Mouse (Mus musculus): ENCODE data around the gene Ggt1.
"Not testable (repeated sequence)": the region's sequence is repeated elsewhere in the genome, so short reads cannot be mapped to it uniquely, and the experiment has no call there.

The Ggt1 gene

DNA sequence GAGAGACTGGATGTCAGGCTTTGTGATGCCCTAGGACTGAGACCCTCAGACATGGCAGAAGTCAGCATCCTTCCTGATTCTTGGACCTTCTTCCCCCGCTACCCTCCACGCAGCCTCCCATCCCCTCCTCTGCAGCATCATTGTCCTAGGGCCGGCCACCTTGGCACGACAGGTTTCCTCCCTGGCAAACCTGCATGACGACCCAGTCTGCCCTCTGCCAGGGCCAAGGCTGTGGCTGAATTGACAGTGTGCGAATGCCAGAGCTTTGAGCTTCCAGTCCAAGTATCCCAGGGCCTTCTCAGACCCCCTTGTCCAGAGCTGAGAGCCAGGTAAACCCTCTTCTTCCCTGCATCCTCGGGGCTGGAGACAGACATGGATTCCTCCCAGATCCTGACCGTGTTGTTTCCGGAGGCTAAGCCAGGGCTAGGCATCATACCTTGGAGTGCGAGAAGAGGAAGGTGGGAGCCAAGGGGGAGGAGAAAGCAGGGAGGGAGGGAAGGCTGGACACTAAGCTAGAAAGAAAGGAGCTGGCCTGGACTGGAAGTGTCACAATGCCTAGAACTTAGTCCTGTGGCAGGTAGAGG is at the start of gene Ggt1:
Gene Ggt1, plus strand, starts transcription at position 534 of the 584 bp plus-strand sequence.
- in situ Hi-C loops (cut with MboI) = no loop called here

DNA sequence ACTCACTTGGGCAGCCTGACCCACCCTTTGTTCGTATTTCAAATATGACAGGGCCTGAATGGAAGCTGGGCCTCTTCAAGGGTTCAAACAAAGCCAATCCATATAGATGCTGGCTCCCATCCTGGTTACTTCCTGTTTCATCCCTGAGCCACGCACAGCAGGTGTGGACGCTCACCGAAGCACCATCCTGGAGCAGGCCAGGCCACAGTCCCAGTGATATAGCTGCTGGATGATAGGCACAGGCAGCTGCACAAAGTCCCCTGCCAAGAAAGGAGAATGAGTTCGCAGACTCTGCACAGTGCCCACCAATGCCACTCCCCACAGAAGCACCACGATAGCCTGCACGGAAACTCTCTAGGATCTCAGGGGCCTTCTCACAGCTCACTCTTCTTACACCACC is 49.5 kb upstream of the Ggt1 start:
- in situ Hi-C loops (cut with MboI) = no loop called here

DNA sequence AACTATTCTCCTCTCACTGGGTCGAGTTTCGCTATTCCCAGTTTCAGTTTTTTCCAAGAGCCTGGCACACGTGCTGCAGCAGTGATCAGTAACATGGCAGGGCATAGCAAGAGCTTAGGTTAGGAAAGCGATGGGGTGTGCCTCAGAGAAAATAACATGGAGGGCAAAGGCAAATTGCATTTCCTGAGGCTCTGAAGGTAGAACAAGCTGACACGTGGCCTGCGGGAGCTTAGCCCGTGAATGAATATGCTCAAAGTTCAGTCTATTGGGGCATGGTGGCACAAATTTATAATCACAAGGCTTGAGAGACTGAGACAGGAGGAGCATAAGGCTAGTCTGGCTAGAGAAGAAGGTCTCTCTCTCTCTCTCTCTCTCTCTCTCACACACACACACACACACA is 48.6 kb upstream of the Ggt1 start:
- in situ Hi-C loops (cut with MboI) = no loop called here

DNA sequence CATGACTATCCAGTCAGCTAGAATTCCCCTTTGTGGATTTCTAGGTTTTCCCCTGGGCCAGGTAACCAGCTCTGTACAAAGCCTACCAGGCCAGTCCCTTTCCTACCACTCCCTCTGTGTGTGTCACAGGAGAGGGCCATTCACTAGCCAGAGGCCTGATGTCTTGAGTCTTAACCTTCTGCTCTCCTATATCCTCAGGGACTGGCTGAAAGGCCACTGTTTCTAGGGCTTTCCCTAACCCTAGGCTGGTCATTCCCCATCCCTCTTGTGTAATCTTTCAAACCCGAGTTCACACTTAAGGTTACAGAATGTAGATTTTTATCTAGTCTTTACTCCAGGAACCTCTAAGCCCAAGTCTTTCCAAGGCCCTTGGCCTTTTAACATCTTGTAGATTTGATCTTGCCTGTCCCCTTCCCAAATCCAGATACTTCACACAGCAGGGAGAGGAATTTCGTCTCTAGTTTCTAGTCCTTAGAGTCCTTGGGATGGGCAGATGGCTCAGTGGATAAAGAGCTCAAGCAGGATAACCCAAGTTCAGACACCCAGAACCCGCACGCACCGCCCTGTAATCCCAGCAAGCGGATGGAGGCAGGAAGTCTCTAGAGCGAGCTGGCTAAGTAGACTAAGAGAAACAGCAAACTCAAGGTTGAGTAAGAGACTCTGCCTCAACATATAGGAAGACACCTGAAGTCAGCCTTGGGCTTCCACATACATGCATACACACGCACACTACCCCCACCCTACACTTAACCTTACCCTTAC is 47.9 kb upstream of the Ggt1 start:
- in situ Hi-C loops (cut with MboI) = no loop called here

DNA sequence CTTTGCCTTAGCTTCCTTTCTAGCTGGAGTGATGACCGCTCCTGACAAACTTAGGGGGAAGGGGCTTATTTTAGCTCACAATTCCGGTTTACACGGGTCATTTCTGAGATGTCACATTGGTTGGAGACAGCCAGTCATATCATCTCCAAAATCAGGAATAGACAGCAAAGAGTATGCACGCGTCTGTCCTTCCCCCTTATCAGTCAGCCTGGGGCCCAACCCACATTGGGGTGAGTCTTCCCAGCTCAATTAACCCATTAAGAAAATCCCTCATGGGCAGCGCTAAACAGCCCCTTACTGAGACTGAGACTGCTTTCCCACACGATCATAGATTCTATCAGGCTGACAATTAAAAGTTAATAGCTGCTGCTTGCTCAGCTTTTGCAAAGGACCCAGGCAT is 47.0 kb upstream of the Ggt1 start:
- in situ Hi-C loops (cut with MboI) = no loop called here

DNA sequence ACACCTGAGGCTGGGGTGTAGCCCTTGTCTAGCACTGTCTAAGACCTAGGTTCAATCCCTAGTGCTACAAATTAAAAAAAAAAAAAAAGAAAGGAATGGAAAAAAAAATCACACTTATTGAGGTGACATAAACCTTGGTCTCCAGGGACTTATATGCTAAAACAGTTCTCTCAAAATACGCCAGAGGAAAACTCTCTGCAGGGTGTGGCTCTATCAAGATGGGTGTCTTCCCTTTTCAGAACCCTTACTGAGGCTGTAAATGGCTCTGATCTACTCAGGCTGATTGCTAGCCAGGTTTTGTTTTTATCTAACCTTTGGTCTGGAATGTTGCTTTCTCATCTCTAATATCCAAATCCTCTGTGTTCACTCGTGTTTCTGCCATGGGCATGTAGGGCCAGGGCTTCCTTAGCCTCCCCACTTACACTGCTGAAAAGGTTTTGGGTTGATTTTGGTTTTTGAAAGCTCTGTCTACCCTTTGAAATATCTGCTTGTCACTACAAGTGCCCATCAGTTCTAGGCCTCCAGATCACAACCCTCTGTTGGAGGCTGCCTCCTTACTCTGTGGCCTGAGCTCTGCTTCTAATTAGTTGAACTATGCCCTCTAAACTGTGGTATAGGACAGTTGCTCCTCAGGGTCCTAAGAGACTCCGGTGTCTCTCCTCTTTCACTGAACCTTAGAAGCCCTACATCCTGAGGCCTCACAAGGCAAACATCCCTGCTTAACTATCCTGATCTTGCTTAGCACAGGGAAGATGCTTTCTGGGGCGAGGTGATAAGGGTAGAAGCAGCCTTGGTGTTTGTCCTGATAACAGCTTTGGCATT is 46.0 kb upstream of the Ggt1 start:
- in situ Hi-C loops (cut with MboI) = no loop called here

DNA sequence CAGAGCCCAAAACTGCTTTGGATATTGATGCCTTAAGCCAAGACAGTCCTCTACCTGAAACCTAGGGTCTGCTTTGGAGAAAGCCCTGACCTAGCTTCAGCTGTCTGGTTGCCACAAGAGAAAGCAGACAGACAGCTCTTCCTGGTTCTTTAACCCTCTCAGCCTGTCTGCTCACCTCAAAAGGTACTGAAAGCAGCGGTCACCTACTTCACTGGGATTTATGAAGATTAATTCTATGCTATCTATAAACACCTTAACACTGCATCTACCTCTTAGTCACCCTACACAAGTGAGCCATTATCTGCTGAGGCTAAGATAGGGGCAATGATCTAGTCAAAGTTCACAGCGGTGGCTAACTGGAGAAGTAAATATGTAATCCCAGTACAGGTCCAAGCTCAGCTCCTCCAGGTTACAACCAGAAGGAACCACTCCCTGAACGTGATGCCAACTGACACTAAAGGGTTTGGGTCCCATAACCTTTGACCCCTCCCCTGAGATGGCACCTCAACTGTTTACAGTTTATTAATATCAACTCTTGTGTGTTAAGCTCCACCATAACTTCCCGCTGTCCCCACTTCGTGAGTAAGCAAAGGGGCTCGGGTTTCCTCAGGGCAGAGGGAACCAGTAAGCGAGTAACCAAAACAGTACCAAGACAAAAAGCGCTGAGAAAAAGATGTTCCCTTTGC is 45.2 kb upstream of the Ggt1 start:
- in situ Hi-C loops (cut with MboI) = no loop called here

DNA sequence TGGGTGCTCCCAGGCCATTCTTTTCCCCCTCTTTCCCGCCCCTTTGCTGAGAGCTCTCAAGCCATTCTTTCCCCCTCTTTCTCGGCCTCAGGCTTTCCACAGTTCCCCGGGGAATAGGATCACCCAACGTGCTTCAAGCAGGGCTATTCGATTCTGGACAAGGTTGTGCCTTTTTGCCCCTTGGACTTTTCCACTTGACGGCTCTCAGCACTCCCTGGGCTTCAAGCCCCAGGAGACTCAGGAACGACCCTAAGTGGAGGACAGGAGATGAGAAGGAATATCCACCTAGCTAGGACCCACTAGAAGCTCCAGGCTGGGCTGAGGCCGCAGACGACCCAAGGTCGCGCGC is 44.7 kb upstream of the Ggt1 start:
- in situ Hi-C loops (cut with MboI) = no loop called here

DNA sequence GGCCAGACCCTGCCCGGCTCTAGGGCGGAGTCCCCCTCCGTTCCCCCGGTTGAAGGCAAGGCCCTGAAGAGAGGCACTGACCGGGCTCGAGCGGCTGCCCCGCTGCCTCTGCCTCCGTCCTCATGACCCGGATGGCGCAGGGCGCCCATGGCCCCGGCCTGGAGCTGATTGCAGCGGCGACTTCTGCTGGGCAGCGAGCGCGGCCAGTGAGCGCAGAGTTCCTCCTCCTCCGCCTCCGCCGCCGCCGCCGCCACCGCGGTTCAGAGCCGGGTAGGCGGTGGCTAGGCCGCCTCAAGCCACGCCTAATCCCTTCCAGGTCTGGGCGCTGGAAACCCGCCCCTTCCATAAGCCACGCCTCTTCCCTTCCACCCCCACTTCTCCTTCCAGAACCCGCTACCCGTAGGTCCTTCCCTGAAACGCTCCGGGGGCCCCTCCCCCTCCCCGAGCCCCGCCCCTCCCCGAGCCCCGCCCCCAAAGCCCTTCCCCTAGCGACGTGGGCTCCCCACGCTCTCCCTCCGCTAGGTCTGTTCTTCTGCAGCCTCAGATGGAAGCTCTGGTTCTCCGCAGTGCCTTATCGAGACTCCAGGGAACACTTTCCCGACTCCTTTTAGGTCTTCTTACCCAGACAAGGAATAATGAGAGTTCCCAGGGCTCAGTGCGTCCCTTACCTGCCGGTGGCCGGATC is 44.2 kb upstream of the Ggt1 start, which contains the start of gene Snrpd3:
Gene Snrpd3, plus strand, starts transcription at position 479 of the 685 bp plus-strand sequence.
- in situ Hi-C loops (cut with MboI) = no loop called here

DNA sequence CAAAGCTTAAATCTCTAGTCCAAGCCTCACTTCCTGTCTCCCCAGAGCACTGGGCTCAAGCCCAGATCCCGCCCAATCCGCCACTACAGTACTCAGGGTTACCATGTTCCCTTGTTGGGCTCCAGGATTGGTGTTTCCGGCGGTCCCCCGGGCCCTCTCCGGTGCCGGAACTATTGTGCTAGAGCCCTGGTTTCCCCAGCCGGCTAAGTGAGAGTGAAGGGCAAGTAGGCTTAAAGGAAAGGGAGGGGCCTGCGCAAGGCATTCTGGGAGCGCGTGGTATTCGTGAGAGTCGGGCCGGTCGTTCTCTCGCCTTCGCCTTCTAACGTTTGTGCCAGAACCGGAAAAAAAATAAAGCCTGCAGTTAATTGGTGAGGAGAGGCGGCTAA is 43.7 kb upstream of the Ggt1 start, which contains the start of gene Gucd1:
Gene Gucd1, minus strand, starts transcription at position 215 of the 386 bp plus-strand sequence.
- in situ Hi-C loops (cut with MboI) = no loop called here

DNA sequence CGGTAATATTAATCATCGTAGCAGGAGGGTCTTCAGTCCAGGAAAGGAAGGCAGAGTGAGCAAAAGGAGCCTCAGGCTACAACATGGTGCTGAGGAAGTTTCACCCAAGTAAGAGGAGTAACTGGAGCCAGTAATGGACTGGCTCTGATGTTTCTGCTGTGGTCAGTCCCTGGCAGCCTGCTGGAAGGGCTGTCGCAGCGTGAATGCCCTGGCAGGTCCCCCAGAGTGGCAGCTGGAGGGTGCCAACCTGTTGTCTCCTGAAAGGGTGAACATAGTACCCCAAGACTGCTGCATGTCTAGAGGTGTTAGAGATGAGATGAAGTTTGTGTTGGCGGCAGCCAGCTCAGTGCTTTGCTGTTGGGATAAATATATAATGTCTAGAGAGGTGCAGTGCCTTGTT is 40.8 kb upstream of the Ggt1 start:
- in situ Hi-C loops (cut with MboI) = no loop called here

DNA sequence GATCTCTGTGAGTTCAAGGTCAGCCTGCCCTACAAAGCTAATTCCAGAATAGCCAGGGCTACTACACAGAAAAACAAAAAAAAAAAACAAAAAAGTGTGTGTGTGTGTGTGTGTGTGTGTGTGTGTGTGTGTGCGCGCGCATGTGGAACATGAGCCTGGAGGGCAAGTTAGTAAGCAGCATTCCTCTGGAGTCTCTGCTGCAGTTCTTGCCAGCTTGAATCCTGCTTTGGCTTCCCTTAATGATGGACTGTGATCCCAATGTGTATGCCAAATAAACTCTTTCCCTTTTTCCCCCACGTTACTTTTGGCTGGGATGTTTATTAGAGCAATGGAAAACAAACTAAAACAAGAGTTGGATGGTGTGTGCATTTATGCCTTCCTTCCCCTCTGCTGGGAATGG is 39.8 kb upstream of the Ggt1 start:
- in situ Hi-C loops (cut with MboI) = no loop called here

DNA sequence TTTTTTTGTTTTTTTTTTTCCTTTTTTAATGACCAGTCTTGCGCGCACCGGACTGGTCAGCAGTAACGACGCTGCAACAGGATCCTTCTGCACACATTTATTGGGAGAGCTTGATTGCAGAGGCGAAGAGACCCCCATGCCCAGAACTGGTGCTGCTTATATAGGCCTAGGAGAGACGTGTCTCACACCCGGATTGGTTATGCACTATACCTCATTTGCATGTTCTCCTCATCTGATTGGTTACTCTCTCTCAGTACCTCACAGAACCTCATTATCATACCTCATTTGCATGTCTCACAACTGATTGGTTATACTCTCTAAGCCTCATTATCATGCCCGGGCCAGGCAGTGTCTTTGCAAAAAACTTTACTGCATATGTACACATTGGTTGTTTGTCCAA is 36.0 kb upstream of the Ggt1 start:
- in situ Hi-C loops (cut with MboI) = not testable (repeated sequence)

DNA sequence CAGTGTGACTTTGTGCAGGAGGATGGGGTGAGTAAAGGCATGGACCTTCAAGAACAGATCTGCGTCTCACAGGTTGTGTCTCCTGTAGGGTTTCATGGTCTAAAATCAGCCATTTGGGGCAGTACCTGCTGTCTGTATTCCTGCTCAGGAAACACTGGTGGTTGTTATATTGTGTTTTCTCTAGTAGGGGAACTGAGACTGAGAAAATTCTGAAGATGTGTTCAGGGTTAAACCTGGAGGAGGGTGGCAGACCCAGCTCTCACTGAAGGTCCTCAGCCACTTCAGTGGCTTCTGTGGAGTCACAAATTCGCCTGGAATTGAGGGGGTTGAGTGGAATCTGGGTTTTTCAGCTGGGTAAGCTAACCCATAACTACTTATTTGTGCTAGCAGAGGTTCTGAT is 31.1 kb upstream of the Ggt1 start:
- in situ Hi-C loops (cut with MboI) = no loop called here

DNA sequence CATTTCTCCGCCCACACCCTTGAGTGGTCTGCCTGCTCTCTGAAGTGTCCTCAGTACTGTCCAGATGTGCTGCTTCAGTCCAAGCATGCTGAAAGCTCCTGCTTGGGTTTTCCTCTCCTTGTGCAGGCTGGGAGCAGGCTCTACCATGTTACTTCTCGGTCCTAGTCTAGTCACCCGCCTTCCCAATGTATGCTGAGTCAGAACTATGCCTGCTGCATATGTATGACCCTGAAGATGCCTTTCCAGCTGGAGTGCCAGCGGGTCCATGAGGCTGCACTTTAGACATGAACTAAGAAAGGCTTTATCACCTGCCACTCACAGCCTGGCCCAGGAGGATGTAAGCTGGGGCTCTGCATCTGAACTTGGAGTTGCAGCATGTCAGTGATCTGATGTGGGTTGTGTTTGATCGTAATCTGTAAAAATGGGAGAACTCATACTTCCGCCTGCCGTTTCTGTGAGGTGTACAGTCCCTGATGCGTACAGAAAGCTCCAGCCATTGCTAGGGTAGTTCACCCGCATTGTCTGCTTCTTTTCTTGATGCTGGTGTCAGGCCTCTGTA is 29.8 kb upstream of the Ggt1 start:
- in situ Hi-C loops (cut with MboI) = no loop called here

DNA sequence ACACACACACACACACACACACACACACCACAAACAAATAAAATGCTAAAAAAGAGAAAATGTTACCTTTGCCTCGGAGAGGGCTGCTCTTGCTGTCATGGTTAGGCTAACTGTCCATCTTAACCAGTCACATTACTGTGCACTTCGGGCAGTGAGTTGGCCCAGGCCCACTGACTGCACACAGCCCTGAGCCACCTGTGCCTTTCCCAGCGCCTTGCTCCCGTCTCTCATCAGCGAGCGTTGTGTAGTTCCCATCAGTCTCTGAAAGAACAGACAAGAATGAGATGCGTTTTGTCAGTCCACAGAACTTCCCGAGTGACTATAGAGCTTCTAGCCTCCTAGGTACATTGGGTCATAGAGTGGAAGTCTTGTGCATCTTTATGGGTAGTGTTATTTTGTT is 27.2 kb upstream of the Ggt1 start:
- in situ Hi-C loops (cut with MboI) = no loop called here

DNA sequence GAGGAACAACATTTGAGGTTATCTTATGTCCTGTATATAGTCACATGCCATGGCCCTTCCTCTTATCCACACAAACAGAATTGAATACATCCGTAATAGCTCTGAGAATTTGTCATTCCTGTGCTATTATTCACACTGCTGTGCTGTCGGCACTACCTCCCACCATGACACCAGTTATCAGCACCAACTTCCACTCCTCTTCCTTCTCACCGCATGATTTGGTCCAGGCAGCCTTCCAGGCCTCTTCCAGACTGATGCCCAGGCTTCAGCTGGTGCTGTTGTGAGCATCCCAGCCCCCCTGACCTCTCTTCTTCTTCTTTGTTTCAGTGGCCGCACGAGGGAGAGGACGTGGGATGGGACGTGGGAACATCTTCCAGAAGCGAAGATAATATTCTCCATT is 26.5 kb upstream of the Ggt1 start:
- in situ Hi-C loops (cut with MboI) = no loop called here

DNA sequence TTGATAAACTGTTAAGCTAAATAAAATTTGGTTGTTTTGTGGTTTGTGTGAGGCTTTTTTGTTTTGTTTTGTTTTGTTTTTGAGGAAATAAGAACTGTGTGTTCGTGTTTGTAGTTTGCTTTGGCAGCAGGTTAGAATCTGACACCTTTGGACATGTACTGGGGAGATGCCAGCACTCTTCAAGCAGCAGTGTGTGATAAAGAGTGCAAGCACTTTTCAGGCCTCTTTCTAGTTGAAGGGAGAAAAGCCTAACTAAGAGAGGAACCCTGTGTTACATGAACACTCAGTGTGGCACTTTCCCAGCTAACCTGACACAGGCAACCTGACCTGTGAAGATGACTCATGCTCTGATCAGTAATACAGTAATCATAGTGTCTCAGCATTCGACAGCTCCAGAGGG is 26.0 kb upstream of the Ggt1 start:
- in situ Hi-C loops (cut with MboI) = no loop called here

DNA sequence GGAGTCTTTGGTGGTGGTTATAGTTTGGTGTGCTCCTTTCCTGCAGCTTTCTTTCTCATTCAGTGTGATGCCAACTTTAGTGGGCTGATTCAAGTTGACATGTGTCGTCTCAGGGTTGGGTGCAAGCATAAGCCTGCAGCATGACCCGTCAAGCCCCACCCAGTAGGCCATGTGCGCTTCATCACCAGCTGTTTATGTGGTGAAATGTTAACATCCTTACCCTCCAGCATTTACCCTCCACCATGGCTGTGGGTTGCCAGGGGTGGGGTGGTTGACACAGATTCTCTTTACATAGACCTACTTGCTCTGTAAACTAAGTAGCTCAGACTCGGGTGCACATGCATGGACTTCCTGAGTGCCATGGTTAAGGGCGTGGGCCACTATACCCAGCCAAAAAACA is 25.3 kb upstream of the Ggt1 start:
- in situ Hi-C loops (cut with MboI) = no loop called here

DNA sequence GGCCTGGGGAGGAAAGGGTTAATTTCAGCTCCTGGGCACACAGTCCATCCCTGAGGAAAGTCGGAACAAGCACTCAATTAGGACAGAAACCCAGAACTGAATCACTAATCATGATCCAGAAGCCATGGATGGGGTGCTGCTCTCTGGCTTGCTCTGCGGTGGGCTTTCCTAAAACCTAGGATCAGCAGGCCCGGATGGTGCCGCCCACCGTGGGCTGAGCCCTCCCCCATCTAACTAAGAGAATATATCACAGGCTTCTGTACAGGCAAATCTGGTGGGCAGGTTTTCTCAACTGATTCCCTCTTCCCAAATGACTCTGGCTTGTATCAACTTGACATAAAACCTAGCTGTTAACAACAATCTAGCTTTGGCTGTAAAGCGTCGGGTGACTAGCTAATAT is 13.5 kb upstream of the Ggt1 start:
- in situ Hi-C loops (cut with MboI) = no loop called here

DNA sequence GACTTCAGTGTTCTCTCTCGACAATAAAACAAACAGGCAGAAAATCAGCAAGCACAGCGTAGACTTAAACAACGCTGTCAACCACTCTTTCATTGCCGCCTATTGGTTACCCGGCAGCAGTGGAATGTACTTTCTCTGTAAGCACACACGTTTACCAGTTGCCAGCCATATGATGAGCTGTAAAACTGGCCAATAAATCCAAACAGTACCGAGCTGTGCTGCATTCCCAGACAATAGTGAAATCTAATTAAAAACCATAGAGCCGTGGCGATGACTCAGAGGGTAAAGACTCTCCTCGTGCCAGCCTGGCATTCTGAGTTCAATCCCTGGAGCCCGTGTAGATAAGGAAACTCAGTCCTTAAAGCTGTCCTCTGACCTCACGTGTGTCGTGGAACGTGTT is 12.9 kb upstream of the Ggt1 start:
- in situ Hi-C loops (cut with MboI) = no loop called here

DNA sequence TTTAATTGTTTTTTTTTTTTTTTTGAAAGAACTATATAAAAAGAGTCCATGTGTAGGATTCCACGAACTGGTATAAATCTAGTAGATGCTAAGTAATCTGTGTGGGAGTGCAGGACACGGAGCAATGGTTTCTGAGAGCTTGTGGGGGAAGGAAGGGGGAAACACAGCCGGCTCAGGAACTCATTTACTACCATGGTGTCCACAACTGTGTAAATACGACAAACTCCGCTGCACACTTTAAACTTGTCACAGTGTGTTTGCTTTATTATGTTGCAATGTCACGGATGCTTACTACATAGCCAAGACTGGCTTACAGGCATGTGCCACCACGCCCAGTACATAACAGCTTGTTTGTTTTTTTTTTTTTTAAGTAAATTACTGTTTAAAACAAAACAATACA is 11.5 kb upstream of the Ggt1 start:
- in situ Hi-C loops (cut with MboI) = no loop called here
